Mouse (Mus musculus) small intestine, adult 2 months (tissue): ENCODE results near the gene Eva1b.

ENCODE experiments used
- CTCF ChIP-seq: fragments of 200-500 bp; IDR thresholded peaks from 2 replicates; pipeline ENCODE4 v1.5.1; 2012; ENCODE audit warnings: low read depth, mild to moderate bottlenecking, control low read depth, inconsistent platforms, low read length, moderate library complexity, mixed read lengths; ENCODE audit not compliant: insufficient replicate concordance, insufficient read length; ENCODE audit errors: extremely low read depth
- POLR2A ChIP-seq: fragments of 200-500 bp; IDR thresholded peaks from 2 replicates; pipeline ENCODE4 v1.6.1; 2012; ENCODE audit warnings: low read depth, mild to moderate bottlenecking, control low read depth, inconsistent platforms, low read length, moderate library complexity

DNA sequence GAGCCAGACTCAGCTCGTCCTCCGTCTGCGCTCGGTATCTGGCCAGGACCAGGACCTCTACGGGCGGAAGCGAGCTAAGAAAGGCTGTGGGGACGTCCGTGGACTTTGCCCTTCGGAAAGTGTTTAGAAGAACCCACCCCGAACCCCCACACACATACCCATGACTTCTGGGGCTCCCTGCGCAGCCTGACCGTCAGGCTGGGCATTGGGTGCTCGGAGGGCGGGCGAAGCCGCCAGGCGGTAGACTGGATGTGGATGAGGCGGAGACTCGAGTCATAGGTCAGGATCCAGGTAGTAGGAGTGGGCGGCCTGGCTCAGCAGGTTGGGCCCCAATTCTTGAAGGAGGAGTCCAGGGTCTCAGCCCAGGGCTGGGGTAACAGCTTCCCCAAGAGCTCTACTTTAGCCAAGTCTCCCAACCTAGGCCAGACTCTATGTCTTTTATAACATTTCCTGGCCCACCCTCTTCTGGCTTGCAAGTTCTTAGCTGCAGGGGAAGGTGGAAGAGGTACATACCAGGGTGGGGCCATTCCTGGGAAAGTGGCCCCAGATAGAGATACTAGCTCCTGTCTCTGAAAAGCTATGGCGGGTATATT lies 15.6 kb downstream of the Eva1b start, which contains the start of gene Sh3d21:
- TF ChIP-seq POLR2A: no peak
- no peak for TF ChIP-seq CTCF
